Mouse (Mus musculus): ENCODE data around the gene Taf9. TPM values are rescaled to one million over a fixed set of nuclear protein-coding genes. Genes with fewer than 3 reads are reported as not detected.

Taf9 gene
- polyA plus RNA-seq, 1 experiment from 2014 or later, result 18.3 TPM

GRCm38 (mm10) chr13:100622241-100622640 lies 29.1 kb upstream of the Taf9 start:
- no peak overlapping the region for H3K4me2 ChIP-seq (replicated peaks)
- H3K9ac ChIP-seq, result no peak overlapping the region
- 90% methylated on average over 4 of the region's 4 CpGs for WGBS
- H3K27ac ChIP-seq, result no peak overlapping the region
- peaks cover 57% of the 10 kb centered on the region for H3K36me3 ChIP-seq
- H3K4me3 ChIP-seq, result no peak overlapping the region
- no peaks in the 10 kb centered on the region for H3K9me3 ChIP-seq (replicated peaks)
- H3K27me3 ChIP-seq, result peaks cover 7% of the 10 kb centered on the region
- ATAC-seq (ENCODE audit: low FRiP score), result no peak
- no peaks in the 10 kb centered on the region for H3K4me1 ChIP-seq

DNA sequence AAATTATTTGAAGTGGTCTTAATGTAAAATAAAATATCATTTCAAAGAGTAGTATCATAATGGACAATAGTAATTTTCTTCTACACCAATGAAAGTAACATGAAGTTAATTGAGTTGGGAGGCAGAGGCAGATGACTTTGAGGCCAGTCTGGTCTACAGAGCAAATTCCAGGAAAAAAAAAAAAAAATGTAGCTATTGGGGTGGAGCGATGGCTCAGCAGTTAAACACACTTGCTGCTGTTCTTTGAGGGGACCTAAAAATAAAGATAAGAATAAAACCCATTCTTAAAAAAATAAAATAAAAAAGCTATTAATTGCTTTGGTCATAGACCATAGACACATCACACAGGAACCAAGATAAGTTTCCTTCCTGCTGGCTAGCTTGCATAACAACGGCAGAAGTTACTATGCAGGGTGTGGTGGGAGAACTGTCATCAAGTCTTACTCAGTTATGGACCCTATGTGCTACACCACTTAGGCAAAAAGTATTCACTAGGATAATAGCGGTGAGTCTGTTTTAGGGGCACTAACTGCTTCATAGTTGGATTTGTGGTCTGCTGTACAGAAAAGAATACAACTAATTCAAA lies 17.2 kb upstream of the Taf9 start:
- WGBS, result 91% methylated on average over 3 of the region's 3 CpGs
- no peak for ATAC-seq (ENCODE audit: low FRiP score)
- H3K36me3 ChIP-seq, result peaks cover 54% of the 10 kb centered on the region
- H3K4me2 ChIP-seq (replicated peaks), result no peak overlapping the region
- H3K4me3 ChIP-seq, result no peak overlapping the region
- no peaks in the 10 kb centered on the region for H3K9me3 ChIP-seq (replicated peaks)
- H3K27ac ChIP-seq, result no peak overlapping the region
- no peaks in the 10 kb centered on the region for H3K4me1 ChIP-seq
- no peaks in the 10 kb centered on the region for H3K27me3 ChIP-seq
- H3K9ac ChIP-seq, result no peak overlapping the region

DNA sequence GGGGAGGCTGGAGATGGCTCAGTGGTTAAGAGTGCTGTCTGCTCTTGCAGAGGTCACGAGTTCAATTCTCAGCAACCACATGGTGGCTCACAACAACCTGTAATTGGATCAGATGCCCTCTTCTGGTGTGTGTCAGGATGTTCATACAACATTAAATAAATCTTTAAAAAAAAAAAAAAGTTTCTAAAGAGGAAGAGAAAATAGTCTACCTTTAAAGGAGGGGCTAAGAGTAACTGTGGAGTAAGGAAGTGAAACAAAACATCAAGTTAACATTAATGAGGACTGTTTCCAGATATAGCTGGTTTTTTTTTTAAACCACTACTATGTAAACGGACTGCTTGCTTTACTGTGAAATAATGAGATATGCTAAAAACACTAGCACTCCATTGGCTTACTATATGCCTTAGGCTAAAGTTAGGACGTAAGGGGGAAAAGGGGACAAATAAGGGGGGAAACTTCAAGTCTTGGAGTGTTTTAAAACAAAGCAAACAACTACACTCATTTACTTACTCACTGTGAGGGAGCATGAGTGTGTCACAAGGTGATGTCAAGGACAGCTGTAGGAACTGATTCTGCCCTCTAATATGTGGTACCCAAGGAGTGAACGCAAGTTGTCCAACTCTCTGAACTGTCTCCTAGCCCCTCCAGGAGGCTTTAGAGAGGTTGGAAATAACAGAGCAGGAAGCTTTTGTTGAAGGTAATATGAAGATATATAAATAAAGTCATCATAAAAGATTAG lies 8.7 kb upstream of the Taf9 start:
- Histone ChIP-seq H3K9me3 (replicated peaks) (no peaks in the 10 kb centered on the region), H3K4me1 (no peaks in the 10 kb centered on the region), H3K4me2 (replicated peaks) (no peak overlapping the region), H3K4me3 (no peak overlapping the region), H3K27ac (no peak overlapping the region), H3K36me3 (peaks cover 72% of the 10 kb centered on the region), H3K9ac (no peak overlapping the region), H3K27me3 (no peaks in the 10 kb centered on the region)
- no peak for ATAC-seq (ENCODE audit: low FRiP score)
- 98% methylated on average over 4 of the region's 4 CpGs for WGBS

DNA sequence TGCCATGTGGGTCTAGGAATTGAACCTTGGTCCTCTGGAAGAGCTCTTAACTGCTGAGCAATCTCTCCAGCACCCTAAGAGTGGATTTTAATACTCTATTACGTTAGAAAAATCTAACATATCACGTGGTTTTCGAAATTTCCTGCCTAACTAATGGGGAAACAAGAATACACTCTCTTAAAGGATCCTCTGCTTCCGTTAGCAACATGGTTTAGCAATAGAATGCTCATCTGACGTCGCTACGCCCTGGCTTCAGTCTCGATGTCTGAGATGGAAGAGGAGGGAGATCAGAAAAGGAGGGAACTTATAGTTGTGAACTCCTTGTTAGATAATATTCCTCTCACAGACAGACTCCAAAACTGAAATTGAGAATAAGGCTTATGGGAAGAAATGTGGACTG lies 3.2 kb upstream of the Taf9 start:
- Histone ChIP-seq H3K9ac (no peak overlapping the region), H3K36me3 (peaks cover 32% of the 10 kb centered on the region), H3K27me3 (no peaks in the 10 kb centered on the region), H3K9me3 (replicated peaks) (no peaks in the 10 kb centered on the region), H3K4me2 (replicated peaks) (no peak overlapping the region), H3K27ac (no peak overlapping the region), H3K4me3 (no peak overlapping the region), H3K4me1 (peaks cover 8% of the 10 kb centered on the region)
- ATAC-seq (ENCODE audit: low FRiP score), result no peak
- 95% methylated on average over 8 of the region's 8 CpGs for WGBS

DNA sequence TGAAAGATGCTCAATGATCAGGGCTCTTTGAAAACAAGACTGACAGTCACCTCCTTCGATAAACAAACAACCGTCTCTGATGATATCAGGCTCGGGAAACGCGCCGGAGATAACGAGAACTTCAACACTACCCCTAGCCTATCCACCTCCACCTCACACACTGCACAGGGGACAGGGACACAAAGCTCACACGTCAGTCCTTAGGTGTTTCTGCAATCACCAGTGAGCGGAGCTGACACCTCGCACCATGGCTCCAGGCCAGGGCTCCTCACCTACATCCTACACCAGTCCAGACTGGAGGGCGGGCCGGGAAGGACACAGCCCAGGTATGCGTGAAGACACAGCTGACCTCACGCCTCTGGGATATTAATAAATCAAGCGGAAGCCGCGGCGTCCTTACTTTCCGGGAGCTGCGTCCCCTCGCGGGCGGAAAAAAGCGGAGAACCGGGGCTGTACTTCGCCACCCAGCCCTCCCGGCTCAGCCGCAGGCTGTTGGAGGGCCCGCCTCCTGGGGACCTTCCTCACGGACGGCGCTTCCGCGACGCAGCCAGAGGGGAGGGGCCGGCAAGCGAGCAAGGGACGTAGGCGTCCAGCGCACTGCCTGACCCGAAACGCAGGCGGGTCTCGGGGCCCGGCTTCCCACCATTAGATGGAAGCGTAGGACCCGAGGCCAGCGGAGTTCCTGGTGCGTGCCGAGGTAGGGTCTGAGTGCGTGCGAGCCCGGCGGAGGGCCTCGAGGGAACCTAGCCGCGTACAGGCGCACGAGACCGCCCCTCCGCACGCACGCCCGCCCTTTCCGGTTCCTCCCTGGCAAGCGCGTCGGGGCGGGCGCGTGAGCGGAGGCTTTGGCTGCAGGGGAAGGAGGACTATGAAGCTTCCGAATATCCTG lies 585 bp upstream of the Taf9 start, which contains the start of the genes Ak6 and Rad17:
TSS of gene Ak6 (plus strand) at position 430 of the 889 bp plus-strand sequence.
TSS of gene Rad17 (minus strand) at position 502 of the 889 bp plus-strand sequence.
- no peaks in the 10 kb centered on the region for H3K9me3 ChIP-seq (replicated peaks)
- peak within 1 kb of the TSS; percentile 92 for H3K4me3 ChIP-seq
- H3K4me1 ChIP-seq, result peaks cover 8% of the 10 kb centered on the region
- WGBS, result under 1% methylated on average over 71 of the region's 73 CpGs
- H3K4me2 ChIP-seq (replicated peaks), result peak within 1 kb of the TSS; percentile 92
- peaks cover 11% of the 10 kb centered on the region for H3K36me3 ChIP-seq
- H3K27me3 ChIP-seq, result no peaks in the 10 kb centered on the region
- peak within 1 kb of the TSS; percentile 93 for H3K9ac ChIP-seq
- H3K27ac ChIP-seq, result peak within 1 kb of the TSS; percentile 98
- peak; percentile 97 for ATAC-seq (ENCODE audit: low FRiP score)

GRCm38 (mm10) chr13:100658091-100658490 lies 6.7 kb downstream of the Taf9 start:
- ATAC-seq (ENCODE audit: low FRiP score), result no peak
- 97% methylated on average over 5 of the region's 5 CpGs for WGBS

DNA sequence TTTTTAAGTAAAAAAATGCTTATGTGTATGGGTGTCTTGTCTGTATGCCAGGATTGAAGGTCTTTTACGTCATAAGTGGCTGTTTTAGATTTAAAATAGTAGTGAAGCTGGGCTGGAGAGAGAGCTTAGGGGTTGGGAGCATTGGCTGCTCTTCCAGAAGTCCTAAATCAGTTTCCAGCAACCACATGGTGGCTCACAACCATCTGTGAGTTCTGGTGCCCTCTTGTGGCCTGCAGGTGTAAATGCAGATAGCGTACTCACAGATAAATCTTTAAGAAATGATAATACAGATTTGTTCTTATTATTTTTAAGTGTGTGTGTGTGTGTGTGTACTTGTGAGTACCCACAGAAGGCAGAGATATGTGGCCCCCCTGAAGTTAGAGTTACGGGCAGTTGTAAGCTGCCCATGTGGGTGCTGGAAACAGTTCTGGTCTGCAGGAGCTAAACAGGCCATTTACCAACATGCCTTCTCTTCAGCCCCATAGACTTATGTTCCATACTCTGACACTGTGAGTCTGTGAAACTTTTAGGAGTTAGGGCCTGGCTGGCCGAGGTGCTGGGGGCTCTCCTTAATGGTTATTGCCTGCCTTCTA lies 8.6 kb downstream of the Taf9 start:
- H3K9me3 ChIP-seq (replicated peaks), result no peaks in the 10 kb centered on the region
- H3K4me3 ChIP-seq, result no peak overlapping the region
- no peaks in the 10 kb centered on the region for H3K27me3 ChIP-seq
- H3K4me2 ChIP-seq (replicated peaks), result no peak overlapping the region
- peaks cover 8% of the 10 kb centered on the region; the same call in 1 of the 2 replicates for H3K36me3 ChIP-seq
- H3K4me1 ChIP-seq, result no peaks in the 10 kb centered on the region
- peak; percentile 38; the same call in 1 of the 2 replicates for ATAC-seq (ENCODE audit: low FRiP score)
- H3K27ac ChIP-seq, result no peak overlapping the region
- 49% methylated on average over 4 of the region's 4 CpGs for WGBS
- no peak overlapping the region for H3K9ac ChIP-seq

More at GRCm38 (mm10) chr13:100658091-100658490, 6.7 kb downstream of the Taf9 start:
- H3K36me3 ChIP-seq, result peaks cover 8% of the 10 kb centered on the region; the same call in 1 of the 2 replicates
- no peaks in the 10 kb centered on the region for H3K4me1 ChIP-seq
- no peak overlapping the region for H3K9ac ChIP-seq
- H3K4me3 ChIP-seq, result no peak overlapping the region
- no peak overlapping the region for H3K27ac ChIP-seq
- no peak overlapping the region for H3K4me2 ChIP-seq (replicated peaks)
- no peaks in the 10 kb centered on the region for H3K27me3 ChIP-seq
- no peaks in the 10 kb centered on the region for H3K9me3 ChIP-seq (replicated peaks)

DNA sequence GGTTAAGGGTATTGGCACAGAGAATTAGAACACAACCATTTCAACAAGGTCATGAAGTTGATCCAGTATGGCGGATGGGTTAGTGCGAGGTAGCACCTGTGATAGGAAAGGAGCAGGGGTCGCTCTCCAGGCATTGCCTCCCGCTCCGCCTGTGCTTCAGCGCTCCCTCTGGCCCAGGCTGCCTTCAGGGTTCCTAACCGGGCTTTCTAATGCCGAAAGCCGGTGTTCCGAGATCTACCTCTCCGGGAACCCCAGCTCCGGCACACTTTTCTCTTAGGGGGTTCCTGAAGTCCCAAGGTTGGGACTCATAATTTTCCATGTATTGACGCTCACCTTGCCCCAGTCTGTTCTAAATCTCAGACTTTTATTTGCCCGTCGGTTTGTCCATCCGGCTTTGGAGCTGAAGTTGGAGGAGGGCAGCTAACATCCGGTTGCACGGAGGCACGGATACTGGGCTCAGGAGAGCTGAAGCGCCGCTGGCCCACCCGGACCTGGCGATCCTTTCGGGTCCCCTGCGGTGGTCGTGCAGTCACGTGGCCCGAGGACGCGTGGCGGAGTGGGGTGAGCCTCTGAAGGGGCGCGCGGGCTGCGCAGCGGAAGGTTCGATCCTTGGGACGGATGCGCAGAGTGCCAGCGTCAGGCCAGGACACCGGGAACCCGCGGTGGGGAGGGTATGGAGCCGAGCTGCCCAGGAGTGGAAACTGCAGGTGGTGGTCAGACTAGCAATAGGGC lies 18.1 kb downstream of the Taf9 start, which contains the start of gene Ccdc125:
TSS of gene Ccdc125 (plus strand) at position 427 of the 732 bp plus-strand sequence.
- under 1% methylated on average over 44 of the region's 44 CpGs for WGBS
- Histone ChIP-seq H3K4me1 (peaks cover 3% of the 10 kb centered on the region; the same call in 1 of the 2 replicates), H3K27me3 (no peaks in the 10 kb centered on the region), H3K4me2 (replicated peaks) (peak within 1 kb of the TSS; percentile 83), H3K27ac (no peak within 1 kb of the TSS), H3K9ac (peak within 1 kb of the TSS; percentile 66), H3K36me3 (peaks cover 14% of the 10 kb centered on the region), H3K9me3 (replicated peaks) (no peaks in the 10 kb centered on the region), H3K4me3 (peak within 1 kb of the TSS; percentile 52)
- peak; percentile 63; the same call in 1 of the 2 replicates for ATAC-seq (ENCODE audit: low FRiP score)

GRCm38 (mm10) chr13:100670181-100670741 lies 18.9 kb downstream of the Taf9 start:
- Histone ChIP-seq H3K4me1 (peaks cover 3% of the 10 kb centered on the region; the same call in 1 of the 2 replicates), H3K9me3 (replicated peaks) (no peaks in the 10 kb centered on the region), H3K27ac (no peak overlapping the region), H3K4me2 (replicated peaks) (peak overlapping the region; percentile 83), H3K27me3 (no peaks in the 10 kb centered on the region), H3K36me3 (peaks cover 14% of the 10 kb centered on the region), H3K4me3 (peak overlapping the region; percentile 52), H3K9ac (no peak overlapping the region)
- ATAC-seq (ENCODE audit: low FRiP score), result no peak
- 66% methylated on average over 9 of the region's 9 CpGs for WGBS

GRCm38 (mm10) chr13:100675936-100676635 lies 24.7 kb downstream of the Taf9 start:
- Histone ChIP-seq H3K27me3 (no peaks in the 10 kb centered on the region), H3K4me2 (replicated peaks) (no peak overlapping the region), H3K27ac (no peak overlapping the region), H3K36me3 (no peaks in the 10 kb centered on the region), H3K4me3 (no peak overlapping the region), H3K9me3 (replicated peaks) (no peaks in the 10 kb centered on the region), H3K9ac (no peak overlapping the region), H3K4me1 (no peaks in the 10 kb centered on the region)
- WGBS, result 88% methylated on average over 15 of the region's 15 CpGs
- no peak for ATAC-seq (ENCODE audit: low FRiP score)
